Mouse (Mus musculus) MN1 (cell line): ENCODE data around the gene Chst3.
A peak's percentile ranks its signal among the peaks of the same experiment; 100 is the strongest.
"Not testable (repeated sequence)": the region's sequence is repeated elsewhere in the genome, so short reads cannot be mapped to it uniquely, and the experiment has no call there.

Experiments used
- DNase-seq: peaks from one replicate; pipeline ENCODE4 v3.0.0-alpha.2; 2016; ENCODE audit warnings: low spot score

Chst3 gene

DNA sequence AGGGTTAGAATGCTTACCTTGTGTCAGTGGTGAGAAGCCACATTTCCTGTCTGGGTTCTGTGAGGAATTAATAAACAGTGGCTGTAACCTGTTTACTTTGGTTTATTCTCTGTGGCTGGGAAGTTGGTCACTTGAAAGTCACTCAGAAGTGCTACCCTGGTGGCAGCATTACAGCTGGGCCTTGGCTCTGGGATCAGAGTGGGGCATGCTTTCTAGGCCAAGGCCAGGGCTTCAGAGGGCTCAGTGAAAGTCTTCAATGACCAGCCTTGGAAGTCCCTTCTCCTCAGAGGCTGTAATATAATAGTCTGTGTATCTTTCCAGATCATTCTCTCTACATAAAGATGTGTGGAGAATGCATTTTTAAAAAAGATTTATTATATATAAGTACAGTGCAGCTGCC, 63.0 kb downstream of the Chst3 start:
- no peak for DNase-seq

DNA sequence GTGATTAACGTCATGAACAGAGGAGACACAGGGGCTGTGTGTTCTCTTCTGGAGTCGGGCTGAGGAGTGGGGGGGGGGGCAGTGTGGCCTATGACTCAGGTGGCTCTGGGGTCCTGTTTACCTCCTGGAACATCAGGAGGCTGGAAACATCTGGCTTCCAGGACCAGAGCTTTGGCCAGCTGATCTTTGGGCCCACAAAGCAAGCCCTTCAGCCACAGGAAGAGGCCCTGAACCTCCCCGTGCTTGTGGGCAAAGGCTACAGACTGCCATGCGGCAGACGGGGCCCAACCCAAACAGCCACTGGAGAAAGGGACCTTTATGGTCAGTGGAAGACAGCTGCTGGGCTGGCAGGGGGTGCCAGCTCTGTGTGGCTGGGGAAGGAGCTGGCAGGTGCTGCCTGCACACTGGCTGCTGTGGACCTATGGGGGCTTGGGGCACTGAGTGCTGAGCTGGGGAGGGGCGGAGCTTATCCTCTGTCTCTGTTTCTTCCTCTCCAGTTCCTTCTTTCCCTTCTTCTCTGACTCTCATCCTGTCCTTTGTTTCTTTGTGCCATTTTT, 67.9 kb downstream of the Chst3 start:
- no peak for DNase-seq

DNA sequence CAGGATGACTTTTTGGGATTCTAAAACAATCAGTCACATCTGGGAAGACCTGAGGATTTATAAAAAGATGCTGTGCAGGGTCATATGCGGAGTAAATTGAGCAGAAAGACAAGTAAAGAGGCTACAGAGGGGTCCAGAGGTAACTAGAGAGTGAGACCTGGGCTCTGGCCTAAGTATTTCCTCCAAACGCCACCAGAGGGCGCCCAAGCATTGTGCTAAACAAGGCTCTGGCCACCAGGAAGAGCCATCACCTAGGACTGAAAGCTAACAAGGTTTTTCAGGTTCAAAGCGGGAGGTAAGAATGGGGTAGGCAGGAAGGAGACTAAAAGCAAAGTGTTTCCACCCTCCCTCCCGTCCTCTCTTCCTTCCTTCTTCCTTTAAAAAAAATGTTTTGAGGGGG, 71.0 kb downstream of the Chst3 start:
- peak; percentile 92 for DNase-seq

GRCm38 (mm10) chr10:60147510-60148047, 71.5 kb downstream of the Chst3 start:
- DNase-seq: not testable (repeated sequence)

DNA sequence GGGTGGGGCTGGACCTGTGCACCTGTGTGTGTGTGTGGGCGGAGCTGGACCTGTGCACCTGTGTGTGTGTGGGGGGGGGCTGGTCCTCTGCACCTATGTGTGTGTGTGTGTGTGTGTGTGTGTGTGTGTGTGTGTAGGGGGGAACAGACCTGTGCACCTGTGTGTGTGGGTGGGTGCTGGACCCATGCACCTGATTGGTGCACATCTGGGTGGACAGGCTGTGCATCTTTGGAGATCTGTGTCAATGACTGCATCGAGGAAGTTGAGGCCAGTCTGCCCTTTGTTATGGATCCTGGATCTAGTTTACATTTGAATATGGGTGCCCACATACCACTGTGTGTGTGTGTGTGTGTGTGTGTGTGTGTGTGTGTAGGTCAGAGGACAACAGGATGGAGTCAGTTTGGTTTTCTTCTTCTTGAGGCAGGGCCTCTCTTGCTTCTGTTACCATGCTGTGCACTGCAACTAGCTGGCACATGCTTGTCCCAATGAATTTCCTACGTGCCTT, 77.4 kb downstream of the Chst3 start:
- no peak for DNase-seq

GRCm38 (mm10) chr10:60140751-60141150, 78.3 kb downstream of the Chst3 start:
- DNase-seq: no peak

DNA sequence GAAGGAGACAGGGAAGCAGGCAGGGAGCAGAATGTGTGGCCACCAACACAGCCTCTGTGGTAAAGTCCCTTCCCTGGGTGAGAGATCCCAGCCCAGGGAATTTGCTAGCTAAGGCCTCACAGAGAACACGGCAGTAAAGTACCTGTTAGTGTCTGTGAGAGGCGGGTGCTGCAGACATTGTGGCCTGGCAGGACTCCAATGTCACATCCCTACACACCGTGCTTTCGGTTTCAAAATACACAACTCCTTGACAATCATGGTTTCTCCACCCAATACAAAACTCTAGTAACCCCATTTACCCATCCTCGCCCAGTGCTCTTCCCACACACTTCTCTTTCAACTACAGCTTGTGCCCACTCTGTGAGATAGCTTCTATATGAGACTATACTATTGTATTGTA, 80.4 kb downstream of the Chst3 start:
- no peak for DNase-seq

DNA sequence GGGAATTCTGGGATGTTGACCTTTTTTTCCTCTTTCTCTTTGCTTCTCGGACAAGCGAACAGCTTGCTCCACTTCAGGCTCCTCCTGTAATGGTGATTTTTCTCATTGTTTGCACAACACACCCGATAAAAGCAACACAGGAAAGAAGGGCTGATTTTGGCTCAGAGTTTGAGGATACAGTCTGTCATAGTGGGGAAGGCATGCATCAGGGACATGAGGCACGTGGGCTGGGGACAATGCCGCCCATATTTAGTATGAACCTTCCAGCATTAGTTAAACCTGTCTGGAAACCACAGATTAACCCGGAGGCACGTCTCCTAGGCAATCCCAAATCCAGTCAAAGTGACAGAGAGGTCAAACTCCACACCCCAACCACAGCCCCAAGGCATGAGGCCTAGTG, 82.1 kb downstream of the Chst3 start:
- DNase-seq: no peak

- not testable (repeated sequence) for DNase-seq
Observed at GRCm38 (mm10) chr10:60136010-60136409, 83.0 kb downstream of the Chst3 start.

GRCm38 (mm10) chr10:60134201-60134600, 84.9 kb downstream of the Chst3 start:
- DNase-seq: no peak

- no peak for DNase-seq
Observed at GRCm38 (mm10) chr10:60133501-60133900, 85.6 kb downstream of the Chst3 start.
